Mouse (Mus musculus): ENCODE measurements at regions not wholly inside any gene's neighbourhood (a gene's known extent, or its start where the extent isn't known, plus 50 kb on each side); places are given as distances from the start of the nearest gene placed in this dataset.
"Not testable (repeated sequence)": the region's sequence is repeated elsewhere in the genome, so short reads cannot be mapped to it uniquely, and the experiment has no call there.

DNA sequence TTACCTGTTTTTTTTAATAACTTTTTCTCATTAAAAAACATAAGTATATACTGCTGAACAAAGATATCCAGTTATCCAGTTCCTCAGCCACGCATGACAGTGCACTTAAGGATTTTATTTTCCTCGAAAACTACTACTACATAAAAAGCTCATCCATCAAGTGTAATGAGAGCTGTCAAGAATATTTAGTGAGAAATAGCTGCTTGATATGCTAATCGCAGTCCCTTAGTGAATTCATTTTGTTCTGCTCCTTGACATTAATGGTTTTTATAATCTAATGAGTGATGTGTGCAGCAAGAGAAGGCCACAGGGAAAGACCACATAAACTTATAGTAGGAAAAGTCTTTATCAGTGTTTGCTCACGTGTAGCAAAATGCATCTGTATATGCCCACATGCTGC is 754.0 kb upstream of the Slc39a10 start:
- 83% methylated on average over 4 of the region's 4 CpGs for WGBS
- Histone ChIP-seq H3K36me3 (no peaks in the 10 kb centered on the region), H3K4me3 (no peak overlapping the region), H3K27ac (no peak overlapping the region), H3K4me1 (no peaks in the 10 kb centered on the region), H3K9me3 (no peaks in the 10 kb centered on the region), H3K27me3 (ENCODE audit: insufficient read depth, poor library complexity, severe bottlenecking) (no peaks in the 10 kb centered on the region)
- no peak for DNase-seq (ENCODE audit: low spot score)

DNA sequence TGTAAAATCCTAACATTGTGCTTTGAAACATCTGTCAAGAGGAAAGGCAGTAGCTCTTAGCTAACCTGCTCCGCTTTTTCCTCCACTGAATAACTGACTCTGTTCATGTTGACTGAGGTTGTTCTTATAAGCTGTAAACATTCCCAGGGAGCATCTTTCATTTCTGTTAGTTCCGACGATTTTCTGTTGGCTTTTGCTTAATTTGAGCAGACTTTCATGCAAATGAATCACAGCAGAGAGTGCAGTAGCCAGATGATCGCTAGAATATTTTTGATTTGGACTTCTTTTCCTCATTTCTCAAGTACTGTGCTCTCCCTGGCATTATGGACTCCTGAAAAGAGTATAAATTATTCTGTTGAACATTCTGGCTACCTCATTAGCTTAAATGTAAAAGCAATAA is 713.9 kb upstream of the Slc39a10 start:
- Histone ChIP-seq H3K4me3 (no peak overlapping the region), H3K36me3 (no peaks in the 10 kb centered on the region), H3K9me3 (no peaks in the 10 kb centered on the region), H3K4me1 (no peaks in the 10 kb centered on the region), H3K27ac (no peak overlapping the region), H3K27me3 (ENCODE audit: insufficient read depth, poor library complexity, severe bottlenecking) (no peaks in the 10 kb centered on the region)
- 78% methylated on average over 4 of the region's 4 CpGs for WGBS
- DNase-seq (ENCODE audit: low spot score) = no peak

DNA sequence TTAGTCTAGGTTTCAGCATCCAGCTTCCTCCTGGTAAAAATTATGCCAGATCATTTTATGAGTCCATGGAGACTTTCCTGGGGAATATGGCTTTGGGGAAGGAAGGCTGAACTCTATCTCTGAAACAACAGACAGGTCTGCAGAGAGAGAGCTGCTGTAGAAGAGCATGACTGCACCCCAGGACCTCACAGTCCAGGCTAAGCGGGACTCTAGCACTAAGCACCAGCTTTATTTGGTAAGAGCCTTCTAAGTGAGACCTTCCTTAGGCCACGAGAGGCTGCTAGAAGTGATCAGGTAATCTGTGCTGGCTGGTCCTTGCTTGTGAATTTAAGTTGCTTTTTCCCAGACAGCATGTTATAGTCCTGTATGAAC is 711.3 kb upstream of the Slc39a10 start:
- Histone ChIP-seq H3K9me3 (no peaks in the 10 kb centered on the region), H3K4me3 (no peak overlapping the region), H3K27ac (no peak overlapping the region), H3K36me3 (no peaks in the 10 kb centered on the region), H3K4me1 (no peaks in the 10 kb centered on the region), H3K27me3 (ENCODE audit: insufficient read depth, poor library complexity, severe bottlenecking) (no peaks in the 10 kb centered on the region)
- WGBS = 23% methylated on average over 2 of the region's 2 CpGs
- no peak for DNase-seq (ENCODE audit: low spot score)

DNA sequence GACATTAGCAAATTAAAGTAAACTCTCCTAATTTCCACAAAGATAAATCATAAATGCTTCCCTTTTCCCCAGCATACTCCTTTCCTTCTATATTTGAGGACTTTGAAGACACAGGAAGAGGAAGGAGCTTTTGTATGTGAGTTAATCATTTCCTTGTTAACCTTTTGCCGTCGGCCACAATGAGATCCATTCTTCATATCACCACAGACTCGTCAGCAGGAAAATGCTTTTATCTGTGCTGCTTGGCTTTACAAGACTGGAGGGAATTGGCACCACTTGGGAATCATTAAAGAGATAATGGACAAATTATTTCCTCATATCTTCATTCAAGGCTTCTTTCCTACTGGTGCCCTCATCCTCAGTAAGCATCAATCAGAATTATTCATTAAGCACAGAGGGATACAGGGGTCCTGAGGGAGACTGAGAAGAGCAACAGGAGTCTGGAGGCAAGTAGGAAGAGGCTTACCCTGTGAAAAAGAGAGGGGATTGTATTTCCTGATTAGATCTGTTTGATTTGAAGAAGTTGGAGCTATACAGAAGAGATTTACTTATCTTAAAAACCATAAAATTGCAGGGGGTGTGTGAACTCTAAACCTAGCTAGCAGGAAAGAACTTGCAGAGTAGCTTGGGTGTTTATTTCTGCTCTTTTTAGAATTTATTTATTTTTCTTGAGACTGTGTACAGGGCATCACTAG is 710.8 kb upstream of the Slc39a10 start:
- Histone ChIP-seq H3K36me3 (no peaks in the 10 kb centered on the region), H3K27me3 (ENCODE audit: insufficient read depth, poor library complexity, severe bottlenecking) (no peaks in the 10 kb centered on the region), H3K27ac (no peak overlapping the region), H3K9me3 (no peaks in the 10 kb centered on the region), H3K4me1 (no peaks in the 10 kb centered on the region), H3K4me3 (no peak overlapping the region)
- 23% methylated on average over 3 of the region's 3 CpGs for whole genome bisulfite sequencing
- no peak for DNase-seq (ENCODE audit: low spot score)

DNA sequence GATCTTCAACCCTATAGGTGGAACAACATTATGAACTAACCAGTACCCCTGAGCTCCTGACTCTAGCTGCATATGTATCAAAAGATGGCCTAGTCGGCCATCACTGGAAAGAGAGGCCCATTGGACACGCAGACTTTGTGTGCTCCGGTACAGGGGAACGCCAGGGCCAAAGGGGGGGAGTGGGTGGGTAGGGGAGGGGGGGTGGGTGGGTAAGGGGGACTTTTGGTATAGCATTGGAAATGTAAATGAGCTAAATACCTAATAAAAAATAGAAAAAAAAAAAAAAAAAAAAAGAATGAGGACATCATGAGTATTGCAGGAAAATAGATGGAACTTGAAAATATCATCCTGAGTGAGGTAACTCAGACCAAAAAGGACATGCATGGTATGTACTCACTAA is 701.0 kb upstream of the Slc39a10 start:
- H3K9me3 ChIP-seq; H3K27ac ChIP-seq; DNase-seq (ENCODE audit: low spot score); H3K4me1 ChIP-seq; H3K36me3 ChIP-seq; H3K27me3 ChIP-seq (ENCODE audit: insufficient read depth, poor library complexity, severe bottlenecking); H3K4me3 ChIP-seq: not testable (repeated sequence)
- 90% methylated on average over 2 of the region's 4 CpGs for WGBS

DNA sequence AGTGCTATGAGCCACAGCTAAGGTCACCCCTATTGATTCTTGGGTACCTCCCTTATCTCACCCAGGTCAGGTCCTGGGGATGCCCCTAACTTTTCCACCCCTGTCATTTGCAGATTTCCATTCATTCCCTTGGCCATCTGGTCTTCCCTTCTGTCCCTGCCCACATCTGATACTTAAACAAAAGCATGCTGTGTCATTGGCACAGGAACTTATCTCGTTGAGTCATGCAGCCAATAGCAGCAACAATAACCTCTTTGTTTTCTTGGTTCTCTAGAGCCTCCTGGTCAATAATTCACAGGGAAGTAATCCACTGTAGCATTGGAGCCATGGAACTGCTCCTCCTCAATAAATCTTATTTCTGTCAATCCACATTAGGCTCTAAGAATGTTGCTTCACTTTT is 653.0 kb upstream of the Slc39a10 start:
- no peaks in the 10 kb centered on the region for H3K27me3 ChIP-seq (ENCODE audit: insufficient read depth, poor library complexity, severe bottlenecking)
- H3K9me3 ChIP-seq = no peaks in the 10 kb centered on the region
- H3K27ac ChIP-seq = no peak overlapping the region
- H3K36me3 ChIP-seq = no peaks in the 10 kb centered on the region
- no peak for DNase-seq (ENCODE audit: low spot score)
- 62% methylated on average over 1 of the region's 1 CpGs for WGBS
- H3K4me1 ChIP-seq = no peaks in the 10 kb centered on the region
- no peak overlapping the region for H3K4me3 ChIP-seq

DNA sequence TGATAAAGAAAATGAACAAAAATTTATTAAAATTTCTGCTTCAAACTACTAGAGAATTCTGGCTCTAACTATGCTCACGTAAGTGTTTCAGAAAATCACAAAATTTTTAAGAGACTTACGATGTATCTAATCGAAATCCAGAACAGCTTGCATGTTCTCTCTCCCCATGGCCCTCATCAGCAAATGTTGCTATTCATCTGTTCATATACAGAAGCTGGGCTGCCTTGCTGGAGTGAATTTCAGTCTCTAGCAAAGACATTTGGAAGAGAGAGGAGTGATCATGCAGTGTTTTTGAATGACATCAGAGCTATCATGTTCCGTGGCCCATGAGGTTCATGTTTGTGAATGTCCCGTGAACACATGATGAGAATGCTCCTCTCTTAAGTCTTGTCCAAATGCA is 618.8 kb upstream of the Slc39a10 start:
- no peaks in the 10 kb centered on the region for H3K36me3 ChIP-seq
- H3K4me3 ChIP-seq = no peak overlapping the region
- DNase-seq (ENCODE audit: low spot score) = no peak
- H3K9me3 ChIP-seq = no peaks in the 10 kb centered on the region
- H3K4me1 ChIP-seq = no peaks in the 10 kb centered on the region
- 89% methylated on average over 5 of the region's 5 CpGs for WGBS
- no peak overlapping the region for H3K27ac ChIP-seq
- no peaks in the 10 kb centered on the region for H3K27me3 ChIP-seq (ENCODE audit: insufficient read depth, poor library complexity, severe bottlenecking)

DNA sequence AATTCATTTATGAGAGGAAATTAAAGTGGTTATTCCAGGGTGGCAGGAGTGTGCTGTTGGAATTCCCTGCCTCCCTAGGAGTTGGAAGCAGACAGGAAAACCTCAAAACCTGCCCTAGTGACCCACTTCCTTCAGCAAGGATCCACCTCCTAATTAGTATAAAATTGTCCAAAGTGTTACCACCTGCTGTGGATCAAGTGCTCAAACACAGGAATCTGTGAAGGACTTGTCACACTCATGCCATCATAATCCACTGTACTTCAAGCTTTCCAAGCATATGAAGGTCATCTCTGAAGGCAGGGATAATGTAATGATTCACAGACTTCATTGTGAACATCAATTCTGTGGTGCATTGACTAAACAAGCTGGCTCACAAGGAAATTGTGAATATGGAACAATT is 615.1 kb upstream of the Slc39a10 start:
- H3K9me3 ChIP-seq = no peaks in the 10 kb centered on the region
- no peaks in the 10 kb centered on the region for H3K27me3 ChIP-seq (ENCODE audit: insufficient read depth, poor library complexity, severe bottlenecking)
- H3K27ac ChIP-seq = no peak overlapping the region
- H3K4me3 ChIP-seq = no peak overlapping the region
- no peaks in the 10 kb centered on the region for H3K36me3 ChIP-seq
- H3K4me1 ChIP-seq = no peaks in the 10 kb centered on the region
- no peak for DNase-seq (ENCODE audit: low spot score)

DNA sequence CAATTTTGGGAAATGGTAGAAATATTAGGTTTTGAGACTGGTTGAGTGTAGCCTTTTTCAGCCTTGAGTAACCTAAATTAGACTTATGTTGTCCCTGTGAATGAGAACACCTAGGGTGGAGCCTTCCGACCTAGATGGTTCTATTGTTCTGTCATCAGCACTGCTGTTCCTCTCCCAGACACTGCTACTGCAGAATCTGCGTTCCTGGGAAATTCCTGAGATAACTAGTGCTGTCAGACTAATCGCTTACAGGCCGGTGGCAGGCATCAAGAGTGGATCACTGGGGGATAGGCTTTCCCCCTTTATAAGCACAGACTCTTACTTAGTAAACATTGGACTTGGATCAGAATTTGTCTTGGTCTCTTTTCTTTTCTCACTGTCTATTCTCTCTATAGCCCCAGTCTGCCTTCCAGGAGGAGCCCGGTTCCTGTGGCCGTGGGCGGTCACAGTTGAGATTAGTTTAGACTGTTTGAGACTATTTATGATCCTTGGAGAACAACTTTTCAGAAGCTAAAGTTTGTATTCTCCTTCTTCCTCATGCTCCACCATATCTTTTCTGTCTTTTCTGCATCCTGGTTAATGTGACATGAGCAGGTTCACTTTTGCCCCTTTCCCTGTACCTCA is 596.0 kb upstream of the Slc39a10 start:
- Histone ChIP-seq H3K27ac (no peak overlapping the region; the same call in 1 of the 2 replicates), H3K27me3 (ENCODE audit: insufficient read depth, poor library complexity, severe bottlenecking) (no peaks in the 10 kb centered on the region), H3K9me3 (no peaks in the 10 kb centered on the region), H3K36me3 (no peaks in the 10 kb centered on the region), H3K4me3 (no peak overlapping the region), H3K4me1 (peaks cover 7% of the 10 kb centered on the region; the same call in 1 of the 2 replicates)
- WGBS = 36% methylated on average over 7 of the region's 7 CpGs
- DNase-seq (ENCODE audit: low spot score) = peak; percentile 76

DNA sequence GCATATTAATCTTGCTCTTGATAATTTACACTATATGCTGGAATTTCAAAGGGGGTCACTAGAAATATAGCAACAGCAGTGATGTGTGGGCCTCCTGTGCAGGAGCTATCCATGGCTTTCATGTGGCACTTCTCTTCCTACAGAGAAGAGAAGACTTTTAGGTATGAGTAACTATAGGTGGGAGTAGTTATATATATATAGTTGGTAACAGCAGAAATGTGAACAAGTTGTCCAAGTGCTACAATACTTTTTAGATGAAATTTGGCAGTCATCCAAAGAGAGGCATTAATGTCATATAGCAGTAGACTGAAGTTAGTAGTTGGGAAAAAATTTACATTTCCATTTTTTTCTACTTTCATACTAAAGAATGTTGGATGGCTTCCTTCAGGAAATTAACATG is 593.4 kb upstream of the Slc39a10 start:
- Histone ChIP-seq H3K4me1 (peaks cover 7% of the 10 kb centered on the region; the same call in 1 of the 2 replicates), H3K27ac (no peak overlapping the region), H3K9me3 (no peaks in the 10 kb centered on the region), H3K36me3 (no peaks in the 10 kb centered on the region), H3K27me3 (ENCODE audit: insufficient read depth, poor library complexity, severe bottlenecking) (no peaks in the 10 kb centered on the region), H3K4me3 (no peak overlapping the region)
- no peak for DNase-seq (ENCODE audit: low spot score)

DNA sequence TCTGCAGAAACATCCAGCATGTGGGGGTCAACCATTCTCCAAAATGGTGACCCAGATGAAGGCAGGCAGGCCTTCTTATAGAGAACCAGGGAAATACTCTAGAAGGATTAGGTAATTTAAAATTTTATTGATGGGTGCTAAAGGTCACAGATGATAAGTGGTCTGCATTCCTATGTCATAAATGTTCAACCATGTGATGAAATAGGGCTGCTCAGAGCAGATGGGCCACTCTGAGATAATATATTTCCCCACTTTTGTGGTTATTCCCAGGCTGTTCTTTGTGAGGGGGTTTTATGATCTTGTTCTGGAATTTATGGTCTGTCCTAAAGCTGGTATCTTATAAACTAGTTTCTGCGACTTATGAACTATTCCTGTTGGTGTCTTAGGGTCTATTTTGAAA is 586.4 kb upstream of the Slc39a10 start:
- Histone ChIP-seq H3K9me3 (no peaks in the 10 kb centered on the region), H3K27ac (no peak overlapping the region), H3K4me1 (no peaks in the 10 kb centered on the region), H3K4me3 (no peak overlapping the region), H3K36me3 (no peaks in the 10 kb centered on the region), H3K27me3 (ENCODE audit: insufficient read depth, poor library complexity, severe bottlenecking) (no peaks in the 10 kb centered on the region)
- no peak for DNase-seq (ENCODE audit: low spot score)
- 73% methylated on average over 1 of the region's 1 CpGs for WGBS

DNA sequence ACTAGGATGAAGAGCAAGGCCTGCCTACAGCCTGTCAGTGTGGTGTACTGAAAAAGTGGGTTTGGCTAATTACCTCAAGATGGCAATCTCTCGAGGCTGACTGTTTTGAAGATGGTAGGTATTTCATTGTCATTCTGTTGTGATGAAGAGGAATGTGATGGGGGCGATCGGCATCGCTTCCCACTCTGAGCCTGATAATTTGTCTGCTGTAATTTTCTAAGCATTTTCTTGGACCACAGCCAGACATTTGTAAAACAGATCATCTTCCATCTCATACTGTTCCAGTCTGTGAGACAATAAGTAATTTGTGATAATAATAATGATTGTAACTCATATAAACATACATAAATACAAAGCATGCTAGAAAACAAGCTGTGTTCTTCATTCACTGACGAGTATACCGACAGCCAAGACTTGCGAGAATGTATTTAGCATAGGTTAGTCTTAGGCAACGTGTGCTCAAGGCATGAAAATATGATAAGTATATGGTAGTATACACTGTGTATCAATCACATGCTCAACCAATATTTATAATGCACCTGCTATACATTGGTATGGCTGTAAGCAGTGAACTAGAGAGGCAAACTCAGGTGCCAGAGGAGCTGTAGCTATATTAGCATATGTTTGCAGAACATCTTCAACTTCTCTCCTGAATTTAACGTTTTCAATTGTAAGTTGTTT is 574.1 kb upstream of the Slc39a10 start:
- DNase-seq (ENCODE audit: low spot score) = no peak
- Histone ChIP-seq H3K4me3 (no peak overlapping the region), H3K36me3 (no peaks in the 10 kb centered on the region), H3K9me3 (no peaks in the 10 kb centered on the region), H3K27ac (no peak overlapping the region), H3K4me1 (no peaks in the 10 kb centered on the region), H3K27me3 (ENCODE audit: insufficient read depth, poor library complexity, severe bottlenecking) (no peaks in the 10 kb centered on the region)
- WGBS = 79% methylated on average over 9 of the region's 9 CpGs

DNA sequence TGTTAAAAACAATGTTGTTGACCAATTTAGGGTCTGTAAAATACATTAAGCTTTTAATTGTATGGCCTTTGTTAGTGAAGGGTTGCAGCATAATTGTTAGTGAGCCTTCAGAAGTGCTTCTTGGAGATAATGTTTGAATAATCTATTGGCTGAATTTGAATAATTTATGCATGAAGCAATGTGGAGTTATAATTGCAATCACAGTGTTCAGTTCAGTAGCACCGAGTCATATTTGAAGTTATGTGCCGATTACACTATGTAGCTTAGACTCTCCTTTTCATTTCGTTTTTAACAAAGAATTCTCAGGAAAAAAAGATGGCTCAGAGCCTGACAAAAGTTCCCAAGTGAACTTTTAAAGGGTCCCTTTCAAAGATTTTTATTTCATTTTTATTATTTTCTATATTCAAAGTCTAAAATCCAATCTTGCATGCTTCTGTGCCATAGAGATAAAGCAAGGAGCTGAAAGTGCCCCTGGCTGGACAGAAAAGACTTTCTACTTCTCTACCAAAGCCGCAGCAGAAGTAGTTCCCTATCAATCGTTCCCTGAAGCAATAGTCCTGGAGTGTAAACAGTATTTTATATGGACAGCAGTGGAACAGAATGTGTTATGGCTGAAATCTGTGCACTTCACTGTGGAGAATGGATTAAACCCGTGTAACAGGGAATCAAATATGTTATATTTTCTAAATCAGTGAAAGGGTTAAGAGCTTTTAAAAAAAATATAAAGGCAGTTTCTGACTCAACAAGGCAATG is 556.3 kb upstream of the Slc39a10 start:
- WGBS = 78% methylated on average over 6 of the region's 6 CpGs

More for the DNA sequence above, 556.3 kb upstream of the Slc39a10 start:
- Histone ChIP-seq H3K9me3 (no peaks in the 10 kb centered on the region), H3K27ac (no peak overlapping the region), H3K36me3 (no peaks in the 10 kb centered on the region), H3K4me1 (no peaks in the 10 kb centered on the region), H3K4me3 (no peak overlapping the region), H3K27me3 (ENCODE audit: insufficient read depth, poor library complexity, severe bottlenecking) (no peaks in the 10 kb centered on the region)
- DNase-seq (ENCODE audit: low spot score) = no peak

Data from heart, embryonic 10.5 days (tissue).